Mouse (Mus musculus) G1E (cell line): ENCODE measurements around the gene Mllt1. TPM values are rescaled to one million over a fixed set of nuclear protein-coding genes. Genes with fewer than 3 reads are reported as not detected.

Experiments used
- ATAC-seq: 2 replicates; pipeline ENCODE4 v1.8.0; 2016; ENCODE audit warnings: mild to moderate bottlenecking; ENCODE audit not compliant: insufficient number of reproducible peaks, poor library complexity, low FRiP score, severe bottlenecking; ENCODE audit errors: extremely low read depth
- DNase-seq: peaks from one replicate; pipeline ENCODE4 v3.0.0; 2012; ENCODE audit warnings: low spot score
- H3K27me3 ChIP-seq: 2 replicates; pipeline ENCODE4 v1.6.1; 2012; ENCODE audit warnings: mild to moderate bottlenecking, low read length, inconsistent platforms; ENCODE audit not compliant: insufficient read depth
- H3K36me3 ChIP-seq: replicated peaks from 2 replicates; pipeline ENCODE3; 2012; ENCODE audit warnings: mild to moderate bottlenecking, inconsistent platforms
- H3K4me1 ChIP-seq: 2 replicates; pipeline ENCODE4 v1.6.1; 2012; ENCODE audit warnings: low read depth, low read length, inconsistent platforms, mixed read lengths; ENCODE audit not compliant: insufficient read depth
- H3K4me3 ChIP-seq: 2 replicates; pipeline ENCODE4 v1.5.1; 2012; ENCODE audit warnings: low read depth, mild to moderate bottlenecking, inconsistent platforms, low read length, moderate library complexity, mixed read lengths
- H3K9me3 ChIP-seq: replicated peaks from 2 replicates; pipeline ENCODE4 v1.6.1; 2012; ENCODE audit warnings: inconsistent platforms
- CTCF ChIP-seq: IDR thresholded peaks from 2 replicates; pipeline ENCODE4 v1.5.1; 2012; ENCODE audit warnings: low read depth, low read length, inconsistent platforms, mixed read lengths
- GATA1 ChIP-seq: IDR thresholded peaks from 2 replicates; pipeline ENCODE4 v1.6.1; 2012; ENCODE audit warnings: borderline replicate concordance, low read length, inconsistent platforms, mixed read lengths
- GATA2 ChIP-seq: IDR thresholded peaks from 2 replicates; pipeline ENCODE4 v1.6.1; 2012; ENCODE audit warnings: low read depth, low read length, inconsistent platforms, borderline replicate concordance
- POLR2AphosphoS5 ChIP-seq: IDR thresholded peaks from 2 replicates; pipeline ENCODE4 v1.6.1; 2012; ENCODE audit warnings: low read depth, low read length, inconsistent platforms; ENCODE audit not compliant: insufficient replicate concordance
- TAL1 ChIP-seq: conservative IDR thresholded peaks from 2 replicates; pipeline ENCODE4 v1.6.1; 2012; ENCODE audit warnings: low read depth, low read length, inconsistent platforms, mixed read lengths
- polyA plus RNA-seq: library from polyadenylated mRNA; stranded (reverse); fragments of >175 nt; gene quantifications from 2 replicates; pipeline ENCODE4 v1.2.3, GENCODE M21; 2012
- total RNA-seq, 2 experiments: library from RNA; stranded (forward) in 1 of 2; stranded (reverse) in 1 of 2; fragments of 200-1000 nt in 1 of 2; fragments of >200 nt in 1 of 2; fragmentation: Nextera tagmentation in 1 of 2; gene quantifications; 2 replicates each; pipeline ENCODE4 v1.2.3; 2014 to 2017

Gene Mllt1
- total and polyA plus RNA-seq, 3 experiments, result 8.2 to 75.9 (median 22.1) TPM

DNA sequence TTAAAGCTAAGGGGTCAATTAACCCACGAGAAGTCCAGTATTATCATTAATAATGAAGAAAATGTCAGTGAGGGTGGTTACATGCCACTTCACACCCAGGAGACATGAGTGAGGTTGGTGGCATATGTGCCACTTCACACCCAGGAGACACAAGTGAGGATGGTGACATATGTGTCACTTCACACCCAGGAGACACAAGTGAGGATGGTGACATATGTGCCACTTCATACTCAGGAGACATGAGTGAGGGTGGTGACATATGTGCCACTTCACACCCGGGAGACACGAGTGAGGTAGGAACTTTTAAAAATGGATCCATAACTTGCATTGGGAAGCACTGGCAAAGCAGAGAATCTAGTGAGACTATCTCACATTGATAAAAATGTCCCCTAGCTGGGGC lies 84.0 kb downstream of the Mllt1 start:
- no peak overlapping the region for H3K4me3 ChIP-seq
- DNase-seq (no peak), ATAC-seq (no peak)
- H3K9me3 ChIP-seq, result no peaks in the 10 kb centered on the region
- TF ChIP-seq GATA2 (no peak), GATA1 (no peak), CTCF (no peak), TAL1 (no peak), POLR2AphosphoS5 (no peak)
- peaks cover 8% of the 10 kb centered on the region; the same call in 1 of the 2 replicates for H3K4me1 ChIP-seq
- peaks cover 54% of the 10 kb centered on the region for H3K27me3 ChIP-seq
- no peaks in the 10 kb centered on the region for H3K36me3 ChIP-seq

DNA sequence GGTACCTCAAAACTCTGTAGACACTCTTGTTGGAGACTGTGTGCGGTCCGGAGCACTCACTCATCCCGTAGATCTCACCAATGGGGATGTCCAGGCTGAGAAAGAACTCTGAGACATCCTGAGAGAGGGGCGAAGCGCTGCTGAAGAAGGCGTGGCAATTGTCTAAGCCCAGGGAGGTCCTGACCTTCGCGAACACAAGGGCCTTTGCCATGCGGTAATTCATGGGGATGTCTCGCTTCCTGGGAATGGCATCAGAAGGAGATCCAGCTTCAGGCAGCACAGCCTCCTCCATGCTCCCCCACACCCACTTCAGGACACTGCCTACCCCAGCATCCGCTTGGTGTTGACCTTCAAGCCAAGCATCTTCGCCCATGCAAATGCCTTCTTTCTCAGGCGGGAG lies 85.5 kb downstream of the Mllt1 start:
- Histone ChIP-seq H3K36me3 (no peaks in the 10 kb centered on the region), H3K9me3 (no peaks in the 10 kb centered on the region), H3K4me3 (no peak overlapping the region), H3K4me1 (peaks cover 5% of the 10 kb centered on the region; the same call in 1 of the 2 replicates), H3K27me3 (peaks cover 52% of the 10 kb centered on the region)
- DNase-seq, result no peak
- TF ChIP-seq GATA1, result no peak
- ATAC-seq, result no peak

DNA sequence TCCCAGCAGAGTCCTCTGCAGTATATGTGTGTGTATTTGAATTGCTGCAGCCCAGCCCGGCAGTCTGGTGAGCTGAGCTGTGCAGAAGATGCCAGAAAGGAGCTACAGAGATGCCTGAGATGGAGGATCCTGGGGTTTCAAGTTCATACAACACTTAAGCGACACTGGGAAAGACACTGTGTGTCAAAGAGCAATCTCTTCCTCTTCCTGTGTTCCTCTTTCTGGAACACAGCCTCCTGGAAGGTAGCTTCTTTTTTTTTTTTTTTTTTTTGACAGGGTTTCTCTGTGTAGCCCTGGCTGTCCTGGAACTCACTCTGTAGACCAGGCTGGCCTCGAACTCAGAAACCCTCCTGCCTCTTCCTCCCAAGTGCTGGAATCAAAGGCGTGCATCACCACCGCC lies 86.4 kb downstream of the Mllt1 start:
- Histone ChIP-seq H3K4me3 (no peak overlapping the region), H3K27me3 (peaks cover 56% of the 10 kb centered on the region), H3K9me3 (no peaks in the 10 kb centered on the region), H3K36me3 (no peaks in the 10 kb centered on the region), H3K4me1 (peaks cover 5% of the 10 kb centered on the region; the same call in 1 of the 2 replicates)
- DNase-seq (no peak), ATAC-seq (no peak)
- TF ChIP-seq GATA2 (no peak), POLR2AphosphoS5 (no peak), TAL1 (no peak), GATA1 (no peak), CTCF (no peak)

DNA sequence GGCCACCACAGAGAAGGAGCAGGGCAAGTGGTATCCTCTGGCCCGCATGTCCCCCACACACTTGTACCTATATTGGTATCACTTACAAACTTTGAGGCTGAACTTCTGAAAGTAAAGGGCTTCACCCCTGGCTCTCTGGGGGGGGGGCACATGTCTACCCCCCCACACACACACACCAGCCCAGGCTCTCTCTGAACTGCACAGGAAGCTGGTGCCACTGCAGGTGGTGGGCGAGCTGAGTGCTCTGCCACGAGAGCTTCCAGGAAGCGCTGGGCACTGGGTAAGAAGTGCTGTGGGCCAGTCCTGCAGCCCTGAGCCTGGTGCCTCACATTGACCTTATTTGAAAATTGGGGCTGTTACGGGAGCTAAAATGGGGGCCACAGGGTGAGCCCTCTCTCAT lies 91.5 kb downstream of the Mllt1 start:
- ATAC-seq, result no peak
- no peak for TF ChIP-seq GATA2
- TF ChIP-seq GATA1, result no peak
- no peak for TF ChIP-seq CTCF
- no peak for TF ChIP-seq POLR2AphosphoS5
- no peak for TF ChIP-seq TAL1
- no peak overlapping the region for H3K4me3 ChIP-seq
- no peaks in the 10 kb centered on the region for H3K9me3 ChIP-seq
- peaks cover 77% of the 10 kb centered on the region for H3K27me3 ChIP-seq
- no peak for DNase-seq
- peaks cover 4% of the 10 kb centered on the region; the same call in 1 of the 2 replicates for H3K4me1 ChIP-seq
- no peaks in the 10 kb centered on the region for H3K36me3 ChIP-seq

Other genes with a start within 250 kb of the Mllt1 start
Only the 20 nearest of the 22 such genes appear.
- not detected in 2 replicates for gene Nrtn, start 177.9 kb downstream of the Mllt1 start, total RNA-seq (2014; fragmentation: Nextera tagmentation)
- not detected in 2 replicates for gene Nrtn, start 177.9 kb downstream of the Mllt1 start, total RNA-seq (2017)
- not detected in 2 replicates for gene Nrtn, start 177.9 kb downstream of the Mllt1 start, polyA plus RNA-seq
- 8.7 and 12.0 TPM in 2 replicates for gene Dus3l, start 170.7 kb downstream of the Mllt1 start, total RNA-seq (2014; fragmentation: Nextera tagmentation)
- 12.4 and 15.0 TPM in 2 replicates for gene Dus3l, start 170.7 kb downstream of the Mllt1 start, total RNA-seq (2017)
- gene Dus3l, start 170.7 kb downstream of the Mllt1 start, polyA plus RNA-seq, result 52.5 and 57.1 TPM in 2 replicates
- not detected in 2 replicates for gene Prr22, start 165.2 kb downstream of the Mllt1 start, total RNA-seq (2014; fragmentation: Nextera tagmentation)
- gene Prr22, start 165.2 kb downstream of the Mllt1 start, total RNA-seq (2017), result 0.17 and 0.22 TPM in 2 replicates
- gene Prr22, start 165.2 kb downstream of the Mllt1 start, polyA plus RNA-seq, result 3.5 and 5.0 TPM in 2 replicates
- gene Rfx2, start 104.4 kb downstream of the Mllt1 start, total RNA-seq (2014; fragmentation: Nextera tagmentation), result 21.4 and 27.9 TPM in 2 replicates
- 3.9 and 4.1 TPM in 2 replicates for gene Rfx2, start 104.4 kb downstream of the Mllt1 start, total RNA-seq (2017)
- 36.4 and 38.2 TPM in 2 replicates for gene Rfx2, start 104.4 kb downstream of the Mllt1 start, polyA plus RNA-seq
- gene Acsbg2, start 61.0 kb downstream of the Mllt1 start, total RNA-seq (2014; fragmentation: Nextera tagmentation), result not detected in 2 replicates
- 0.11 TPM in 1 of 2 replicates, not detected in the other for gene Acsbg2, start 61.0 kb downstream of the Mllt1 start, total RNA-seq (2017)
- not detected in 2 replicates for gene Acsbg2, start 61.0 kb downstream of the Mllt1 start, polyA plus RNA-seq
- gene 1700061G19Rik, start 59.9 kb downstream of the Mllt1 start, total RNA-seq (2014; fragmentation: Nextera tagmentation), result not detected in 2 replicates
- 0.22 TPM in 1 of 2 replicates, not detected in the other for gene 1700061G19Rik, start 59.9 kb downstream of the Mllt1 start, total RNA-seq (2017)
- not detected in 2 replicates for gene 1700061G19Rik, start 59.9 kb downstream of the Mllt1 start, polyA plus RNA-seq
- gene Acer1, start 46.7 kb upstream of the Mllt1 start, total RNA-seq (2014; fragmentation: Nextera tagmentation), result not detected in 2 replicates
- 0.12 TPM in 1 of 2 replicates, not detected in the other for gene Acer1, start 46.7 kb upstream of the Mllt1 start, total RNA-seq (2017)
- gene Acer1, start 46.7 kb upstream of the Mllt1 start, polyA plus RNA-seq, result not detected in 2 replicates
- 48.1 and 58.4 TPM in 2 replicates for gene Clpp, start 54.9 kb upstream of the Mllt1 start, total RNA-seq (2014; fragmentation: Nextera tagmentation)
- gene Clpp, start 54.9 kb upstream of the Mllt1 start, total RNA-seq (2017), result 75.3 and 76.7 TPM in 2 replicates
- gene Clpp, start 54.9 kb upstream of the Mllt1 start, polyA plus RNA-seq, result 197 and 208 TPM in 2 replicates
- 12.9 and 23.0 TPM in 2 replicates for gene Alkbh7, start 61.9 kb upstream of the Mllt1 start, total RNA-seq (2014; fragmentation: Nextera tagmentation)
- 25.5 and 26.8 TPM in 2 replicates for gene Alkbh7, start 61.9 kb upstream of the Mllt1 start, total RNA-seq (2017)
- gene Alkbh7, start 61.9 kb upstream of the Mllt1 start, polyA plus RNA-seq, result 46.0 and 53.2 TPM in 2 replicates
- not detected in 2 replicates for gene Pspn, start 64.6 kb upstream of the Mllt1 start, total RNA-seq (2014; fragmentation: Nextera tagmentation)
- not detected in 2 replicates for gene Pspn, start 64.6 kb upstream of the Mllt1 start, total RNA-seq (2017)
- not detected in 2 replicates for gene Pspn, start 64.6 kb upstream of the Mllt1 start, polyA plus RNA-seq
- 104 and 113 TPM in 2 replicates for gene Gtf2f1, start 75.9 kb upstream of the Mllt1 start, total RNA-seq (2014; fragmentation: Nextera tagmentation)
- 101 and 102 TPM in 2 replicates for gene Gtf2f1, start 75.9 kb upstream of the Mllt1 start, total RNA-seq (2017)
- gene Gtf2f1, start 75.9 kb upstream of the Mllt1 start, polyA plus RNA-seq, result 145 and 151 TPM in 2 replicates
- 0.98 TPM in 1 of 2 replicates, not detected in the other for gene Gm17949, start 76.1 kb upstream of the Mllt1 start, total RNA-seq (2014; fragmentation: Nextera tagmentation)
- gene Gm17949, start 76.1 kb upstream of the Mllt1 start, total RNA-seq (2017), result 0.12 and 0.27 TPM in 2 replicates
- gene Gm17949, start 76.1 kb upstream of the Mllt1 start, polyA plus RNA-seq, result 0.11 and 0.21 TPM in 2 replicates
- gene Khsrp, start 96.1 kb upstream of the Mllt1 start, total RNA-seq (2014; fragmentation: Nextera tagmentation), result 296 and 302 TPM in 2 replicates
- 59.0 and 63.6 TPM in 2 replicates for gene Khsrp, start 96.1 kb upstream of the Mllt1 start, total RNA-seq (2017)
- 282 and 302 TPM in 2 replicates for gene Khsrp, start 96.1 kb upstream of the Mllt1 start, polyA plus RNA-seq
- gene Slc25a41, start 106.2 kb upstream of the Mllt1 start, total RNA-seq (2014; fragmentation: Nextera tagmentation), result not detected in 2 replicates
- gene Slc25a41, start 106.2 kb upstream of the Mllt1 start, total RNA-seq (2017), result not detected in 2 replicates
- not detected in 2 replicates for gene Slc25a41, start 106.2 kb upstream of the Mllt1 start, polyA plus RNA-seq
- not detected in 2 replicates for gene Crb3, start 123.7 kb upstream of the Mllt1 start, total RNA-seq (2014; fragmentation: Nextera tagmentation)
- 0.23 and 0.33 TPM in 2 replicates for gene Crb3, start 123.7 kb upstream of the Mllt1 start, total RNA-seq (2017)
- gene Crb3, start 123.7 kb upstream of the Mllt1 start, polyA plus RNA-seq, result 0.23 and 0.37 TPM in 2 replicates
- 42.6 and 44.5 TPM in 2 replicates for gene Slc25a23, start 124.4 kb upstream of the Mllt1 start, total RNA-seq (2014; fragmentation: Nextera tagmentation)
- 2.4 and 3.3 TPM in 2 replicates for gene Slc25a23, start 124.4 kb upstream of the Mllt1 start, total RNA-seq (2017)
- 16.7 and 18.3 TPM in 2 replicates for gene Slc25a23, start 124.4 kb upstream of the Mllt1 start, polyA plus RNA-seq
- 25.8 and 39.7 TPM in 2 replicates for gene Dennd1c, start 143.1 kb upstream of the Mllt1 start, total RNA-seq (2014; fragmentation: Nextera tagmentation)
- gene Dennd1c, start 143.1 kb upstream of the Mllt1 start, total RNA-seq (2017), result 13.4 and 14.3 TPM in 2 replicates
- 23.3 and 24.6 TPM in 2 replicates for gene Dennd1c, start 143.1 kb upstream of the Mllt1 start, polyA plus RNA-seq
- gene Tubb4a, start 152.4 kb upstream of the Mllt1 start, total RNA-seq (2014; fragmentation: Nextera tagmentation), result 4.2 and 4.3 TPM in 2 replicates
- 0.38 and 0.46 TPM in 2 replicates for gene Tubb4a, start 152.4 kb upstream of the Mllt1 start, total RNA-seq (2017)
- gene Tubb4a, start 152.4 kb upstream of the Mllt1 start, polyA plus RNA-seq, result 0.37 and 0.51 TPM in 2 replicates
- 2.3 and 4.4 TPM in 2 replicates for gene Tnfsf9, start 169.9 kb upstream of the Mllt1 start, total RNA-seq (2014; fragmentation: Nextera tagmentation)
- 9.0 and 10.4 TPM in 2 replicates for gene Tnfsf9, start 169.9 kb upstream of the Mllt1 start, total RNA-seq (2017)
- 6.6 and 9.2 TPM in 2 replicates for gene Tnfsf9, start 169.9 kb upstream of the Mllt1 start, polyA plus RNA-seq
- gene Cd70, start 214.4 kb upstream of the Mllt1 start, total RNA-seq (2014; fragmentation: Nextera tagmentation), result not detected in 2 replicates
- not detected in 2 replicates for gene Cd70, start 214.4 kb upstream of the Mllt1 start, total RNA-seq (2017)
- gene Cd70, start 214.4 kb upstream of the Mllt1 start, polyA plus RNA-seq, result not detected in 2 replicates